Mouse (Mus musculus) c-Kit-negative CD71-positive TER-119-positive erythroid progenitor cells, embryonic 14.5 days (primary cell): ENCODE measurements around the gene Hace1.

ENCODE experiments used
- DNase-seq: peaks from one replicate; pipeline ENCODE4 v3.0.0-alpha.2; 2013; ENCODE audit warnings: low read depth, low spot score

Hace1 gene

DNA sequence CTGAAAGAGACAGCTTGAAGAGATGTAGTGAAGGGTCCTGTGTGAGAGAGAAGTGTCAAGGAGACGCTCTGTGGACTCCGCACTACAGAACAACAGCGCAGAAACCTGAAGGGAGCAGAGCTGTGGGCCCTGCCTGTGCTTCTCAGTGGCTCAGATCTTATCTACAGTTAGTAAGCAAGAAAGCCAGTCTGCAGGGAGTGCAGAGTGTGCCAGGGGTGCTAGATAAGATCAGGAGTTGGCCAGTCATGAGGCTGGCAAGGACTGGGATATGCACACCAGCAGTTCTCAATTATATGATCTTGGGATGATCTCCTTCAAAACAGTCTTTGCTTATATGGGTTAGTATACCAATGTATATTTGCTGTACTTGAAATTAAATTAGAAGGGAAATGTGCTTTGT lies 121.3 kb downstream of the Hace1 start:
- DNase-seq = no peak

DNA sequence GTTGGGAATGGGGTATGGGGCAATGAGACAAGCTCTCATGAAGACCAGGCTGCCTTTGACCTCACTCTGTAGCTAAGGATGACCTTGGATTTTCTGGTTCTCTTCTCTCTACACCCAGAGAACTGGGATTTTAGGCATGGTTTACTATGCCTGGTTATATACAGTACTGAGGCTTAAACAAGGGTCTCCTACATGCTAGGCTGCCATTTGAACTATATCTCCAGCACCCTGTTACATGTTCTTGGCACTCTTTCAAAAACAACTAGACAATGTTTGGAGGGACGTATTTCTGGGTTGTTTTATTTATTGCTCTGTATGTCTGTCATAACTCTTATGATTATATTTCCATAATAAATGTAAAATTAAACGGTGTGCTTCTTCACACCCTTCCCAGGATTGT lies 129.2 kb downstream of the Hace1 start:
- DNase-seq = no peak

DNA sequence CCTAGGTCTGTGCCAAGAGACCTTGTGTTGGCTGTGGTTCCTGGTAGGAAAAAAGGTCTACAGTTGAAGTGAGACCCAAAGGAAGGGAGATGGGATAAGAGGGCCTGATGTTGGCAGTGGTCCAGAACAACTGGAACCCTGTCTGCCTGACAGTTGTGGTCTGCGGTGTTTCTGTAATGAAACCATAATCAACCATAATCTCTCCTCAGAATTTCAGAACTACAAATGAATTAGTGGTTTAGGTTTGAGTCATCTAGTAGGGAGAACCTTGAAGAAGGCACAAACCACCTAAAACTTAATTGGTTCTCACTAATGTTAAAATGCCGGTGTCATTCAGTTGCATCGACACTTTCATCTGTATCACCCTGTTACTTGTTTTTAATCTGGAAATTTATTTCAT lies 133.2 kb downstream of the Hace1 start:
- DNase-seq = no peak

DNA sequence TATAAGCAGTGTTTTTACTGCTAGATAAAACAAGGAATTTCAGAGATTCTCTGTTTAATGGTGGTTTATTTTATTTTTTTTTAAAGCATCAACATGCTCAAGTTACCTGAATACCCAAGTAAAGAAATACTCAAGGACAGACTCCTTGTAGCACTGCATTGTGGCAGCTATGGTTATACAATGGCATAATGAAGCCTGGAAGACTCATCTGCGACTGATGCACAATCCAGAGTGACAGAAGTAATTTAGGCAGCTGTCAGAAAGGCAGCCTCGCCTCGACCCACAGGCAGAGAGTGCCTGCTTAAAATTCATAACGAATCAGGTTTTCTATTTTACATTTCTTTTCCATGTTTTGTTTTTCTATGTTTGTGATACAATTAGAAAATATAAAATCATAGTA lies 133.7 kb downstream of the Hace1 start:
- no peak for DNase-seq
